Mouse (Mus musculus): Measurements from ENCODE around the gene Trim32.

Gene Trim32

GRCm38 (mm10) chr4:65604504-65605150, at the start of gene Trim32:
Gene Trim32, plus strand, starts transcription at chr4:65604986.
- peak; percentile 99 for DNase-seq

- DNase-seq: no peak
These were observed 39.3 kb upstream of the Trim32 start for GRCm38 (mm10) chr4:65565493-65565892.

GRCm38 (mm10) chr4:65580254-65580653, 24.5 kb upstream of the Trim32 start:
- DNase-seq: no peak

- DNase-seq: no peak
These were observed 17.8 kb upstream of the Trim32 start for GRCm38 (mm10) chr4:65586947-65587346.

- DNase-seq: peak; percentile 15
These were observed 15.0 kb upstream of the Trim32 start for GRCm38 (mm10) chr4:65589780-65590179.

- DNase-seq: no peak
These were observed 10.0 kb upstream of the Trim32 start for GRCm38 (mm10) chr4:65594601-65595369.

GRCm38 (mm10) chr4:65605151-65605702, 441 bp downstream of the Trim32 start:
- no peak for DNase-seq

- DNase-seq: no peak
These were observed 2.4 kb downstream of the Trim32 start for GRCm38 (mm10) chr4:65607184-65607631.

- DNase-seq: no peak
These were observed 3.3 kb downstream of the Trim32 start for GRCm38 (mm10) chr4:65608112-65608511.

- no peak for DNase-seq
These were observed 5.5 kb downstream of the Trim32 start for GRCm38 (mm10) chr4:65610329-65610728.

GRCm38 (mm10) chr4:65610896-65611295, 6.1 kb downstream of the Trim32 start:
- no peak for DNase-seq

- DNase-seq: no peak
These were observed 8.3 kb downstream of the Trim32 start for GRCm38 (mm10) chr4:65613135-65613534.

- no peak for DNase-seq
These were observed 15.3 kb downstream of the Trim32 start for GRCm38 (mm10) chr4:65620125-65620524.

GRCm38 (mm10) chr4:65638231-65638630, 33.4 kb downstream of the Trim32 start:
- no peak for DNase-seq

- DNase-seq: no peak
These were observed 37.8 kb downstream of the Trim32 start for GRCm38 (mm10) chr4:65642611-65643010.

- DNase-seq: peak; percentile 10
These were observed 49.9 kb downstream of the Trim32 start for GRCm38 (mm10) chr4:65654723-65655122.

- DNase-seq: no peak
These were observed 58.4 kb downstream of the Trim32 start for GRCm38 (mm10) chr4:65663176-65663575.
